Mouse (Mus musculus) C2C12 (cell line): ENCODE results near the gene Megf6. TPM values are rescaled to one million over a fixed set of nuclear protein-coding genes. Genes with fewer than 3 reads are reported as not detected.

ENCODE experiments used
- H3K27me3 ChIP-seq: one replicate; pipeline ENCODE4 v1.6.1; 2011; ENCODE audit not compliant: control insufficient read depth, insufficient read depth, insufficient read length
- H3K36me3 ChIP-seq: one replicate; pipeline ENCODE4 v1.6.1; 2011; ENCODE audit not compliant: control insufficient read depth, insufficient read depth
- H3K4me3 ChIP-seq: one replicate; pipeline ENCODE4 v1.5.1; 2011; ENCODE audit warnings: mild to moderate bottlenecking, control low read depth; ENCODE audit not compliant: poor library complexity, insufficient read depth, severe bottlenecking
- H3K79me2 ChIP-seq: one replicate; pipeline ENCODE4 v1.6.1; 2011; ENCODE audit not compliant: control insufficient read depth, insufficient read depth
- H3K79me3 ChIP-seq: one replicate; pipeline ENCODE4 v1.6.1; 2011; ENCODE audit warnings: low read depth, control low read depth
- H3ac ChIP-seq: one replicate; pipeline ENCODE3; 2011; ENCODE audit warnings: low read depth; ENCODE audit not compliant: control insufficient read depth, insufficient read length
- CEBPB ChIP-seq: IDR thresholded peaks from one replicate; pipeline ENCODE4 v1.6.1; 2011; ENCODE audit warnings: low read depth, mild to moderate bottlenecking, control low read depth, moderate library complexity
- CTCF ChIP-seq: IDR thresholded peaks from one replicate; pipeline ENCODE4 v1.5.1; 2011; ENCODE audit not compliant: control insufficient read depth, insufficient read depth, insufficient read length
- FOSL1 ChIP-seq: IDR thresholded peaks from one replicate; pipeline ENCODE4 v1.8.0; 2011; ENCODE audit warnings: mild to moderate bottlenecking, low read length; ENCODE audit not compliant: poor library complexity, insufficient read depth, severe bottlenecking
- MAX ChIP-seq: IDR thresholded peaks from one replicate; pipeline ENCODE4 v1.6.1; 2011; ENCODE audit warnings: mild to moderate bottlenecking, control low read depth
- MYOD1 ChIP-seq: IDR thresholded peaks from one replicate; pipeline ENCODE4 v1.6.1; 2011; ENCODE audit warnings: low read depth; ENCODE audit not compliant: control insufficient read depth, insufficient read length
- MYOG ChIP-seq: IDR thresholded peaks from one replicate; pipeline ENCODE4 v1.6.1; 2011; ENCODE audit not compliant: control insufficient read depth, insufficient read length; ENCODE audit errors: extremely low read depth
- USF1 ChIP-seq: IDR thresholded peaks from one replicate; pipeline ENCODE4 v1.6.1; 2011; ENCODE audit warnings: low read depth, mild to moderate bottlenecking, control low read depth, moderate library complexity
- polyA plus RNA-seq: library from polyadenylated mRNA; unstranded; fragments of >200 nt; fragmentation: generic; extraction: Trizol; gene quantifications from one replicate; pipeline ENCODE4 v1.2.1, GENCODE M21; 2012; ENCODE audit warnings: missing spikeins

The Megf6 gene
- polyA plus RNA-seq, 1 experiment, result 0.08 TPM

- H3ac ChIP-seq, result no peak overlapping the region
- peaks cover 4% of the 10 kb centered on the region for H3K27me3 ChIP-seq
- no peaks in the 10 kb centered on the region for H3K79me2 ChIP-seq
- no peaks in the 10 kb centered on the region for H3K36me3 ChIP-seq
- H3K4me3 ChIP-seq, result no peak overlapping the region
- H3K79me3 ChIP-seq, result no peaks in the 10 kb centered on the region
- TF ChIP-seq CEBPB, result no peak
- no peak for TF ChIP-seq FOSL1
- TF ChIP-seq CTCF, result no peak
- TF ChIP-seq MYOG, result no peak
- no peak for TF ChIP-seq MYOD1
- no peak for TF ChIP-seq USF1
- no peak for TF ChIP-seq MAX
These were observed 10.5 kb downstream of the Megf6 start for GRCm38 (mm10) chr4:154181001-154181400.

- H3K36me3 ChIP-seq, result no peaks in the 10 kb centered on the region
- no peak for TF ChIP-seq CEBPB
- no peak for TF ChIP-seq MYOD1
- no peak for TF ChIP-seq FOSL1
- TF ChIP-seq MYOG, result no peak
- no peak for TF ChIP-seq MAX
- TF ChIP-seq USF1, result no peak
- TF ChIP-seq CTCF, result no peak
These were observed 13.0 kb downstream of the Megf6 start for GRCm38 (mm10) chr4:154183566-154183965.

GRCm38 (mm10) chr4:154185001-154185400, 14.5 kb downstream of the Megf6 start:
- H3K27me3 ChIP-seq, result no peaks in the 10 kb centered on the region
- H3K79me2 ChIP-seq, result no peaks in the 10 kb centered on the region
- TF ChIP-seq CTCF, result no peak
- no peak for TF ChIP-seq MYOG
- H3ac ChIP-seq, result no peak overlapping the region
- no peaks in the 10 kb centered on the region for H3K79me3 ChIP-seq
- no peak overlapping the region for H3K4me3 ChIP-seq
- H3K36me3 ChIP-seq, result no peaks in the 10 kb centered on the region

More at GRCm38 (mm10) chr4:154183566-154183965, 13.0 kb downstream of the Megf6 start:
- Histone ChIP-seq H3K4me3 (no peak overlapping the region), H3K27me3 (no peaks in the 10 kb centered on the region), H3K79me2 (no peaks in the 10 kb centered on the region), H3K79me3 (no peaks in the 10 kb centered on the region), H3ac (no peak overlapping the region)

GRCm38 (mm10) chr4:154186002-154186537, 15.5 kb downstream of the Megf6 start:
- no peaks in the 10 kb centered on the region for H3K79me2 ChIP-seq
- no peak overlapping the region for H3K4me3 ChIP-seq
- H3K79me3 ChIP-seq, result no peaks in the 10 kb centered on the region
- H3K36me3 ChIP-seq, result no peaks in the 10 kb centered on the region
- no peak overlapping the region for H3ac ChIP-seq
- H3K27me3 ChIP-seq, result no peaks in the 10 kb centered on the region
- TF ChIP-seq MAX (no peak), USF1 (no peak), CEBPB (no peak), CTCF (no peak), MYOG (no peak), MYOD1 (no peak), FOSL1 (no peak)

- Histone ChIP-seq H3ac (no peak overlapping the region), H3K4me3 (no peak overlapping the region), H3K79me3 (no peaks in the 10 kb centered on the region), H3K36me3 (no peaks in the 10 kb centered on the region), H3K79me2 (no peaks in the 10 kb centered on the region), H3K27me3 (no peaks in the 10 kb centered on the region)
- TF ChIP-seq CEBPB, result no peak
- no peak for TF ChIP-seq MYOG
- TF ChIP-seq MAX, result no peak
- TF ChIP-seq USF1, result no peak
- TF ChIP-seq CTCF, result no peak
- no peak for TF ChIP-seq MYOD1
- TF ChIP-seq FOSL1, result no peak
These were observed 18.4 kb downstream of the Megf6 start for GRCm38 (mm10) chr4:154188948-154189347.

- Histone ChIP-seq H3K79me2 (no peaks in the 10 kb centered on the region), H3K36me3 (no peaks in the 10 kb centered on the region), H3K27me3 (no peaks in the 10 kb centered on the region), H3K79me3 (no peaks in the 10 kb centered on the region), H3K4me3 (no peak overlapping the region), H3ac (no peak overlapping the region)
- TF ChIP-seq MAX (no peak), MYOD1 (no peak), MYOG (no peak), CTCF (no peak), CEBPB (no peak), USF1 (no peak), FOSL1 (no peak)
These were observed 27.4 kb downstream of the Megf6 start for GRCm38 (mm10) chr4:154197961-154198360.
